Mouse (Mus musculus): ENCODE results near the gene Fam227b.

Gene Fam227b

DNA sequence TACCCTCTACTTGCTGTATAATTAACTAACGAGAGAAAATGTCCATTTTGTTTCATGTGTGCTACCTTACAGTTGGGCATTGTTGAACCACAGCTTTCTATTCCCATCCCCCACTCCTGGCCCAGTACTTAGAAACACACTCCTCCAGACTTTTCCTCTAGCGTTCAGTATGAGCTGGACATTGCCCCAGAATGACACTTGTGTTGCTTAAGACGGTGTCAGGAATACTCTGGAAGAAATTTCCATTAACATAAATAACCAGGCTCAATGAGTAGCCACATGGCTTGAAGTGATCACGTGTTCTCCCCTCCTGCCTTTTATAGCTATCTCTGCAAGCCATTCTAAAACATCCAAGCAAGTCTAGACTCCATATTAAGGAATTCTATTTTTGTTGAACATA, 91.2 kb downstream of the Fam227b start:
- DNase-seq, result peak; percentile 93

DNA sequence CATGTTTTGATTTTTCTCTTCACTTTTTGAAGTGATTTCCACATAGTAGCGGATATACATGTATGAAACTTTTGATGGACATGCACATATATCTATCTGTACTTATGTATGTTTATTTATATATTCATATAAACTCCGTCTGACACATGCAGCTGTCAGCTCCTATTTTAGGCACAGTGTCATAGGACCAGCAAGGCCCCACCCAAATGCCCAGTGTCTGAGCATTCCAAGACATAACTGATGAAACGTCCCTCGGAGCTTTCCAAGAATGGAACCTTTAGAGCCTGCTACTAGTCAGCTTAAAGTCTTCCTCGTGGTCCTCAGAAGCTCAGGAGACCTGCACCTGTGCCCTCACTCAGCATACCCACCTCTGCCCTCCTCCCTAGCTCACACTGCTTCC, 98.1 kb downstream of the Fam227b start:
- peak; percentile 82 for DNase-seq

DNA sequence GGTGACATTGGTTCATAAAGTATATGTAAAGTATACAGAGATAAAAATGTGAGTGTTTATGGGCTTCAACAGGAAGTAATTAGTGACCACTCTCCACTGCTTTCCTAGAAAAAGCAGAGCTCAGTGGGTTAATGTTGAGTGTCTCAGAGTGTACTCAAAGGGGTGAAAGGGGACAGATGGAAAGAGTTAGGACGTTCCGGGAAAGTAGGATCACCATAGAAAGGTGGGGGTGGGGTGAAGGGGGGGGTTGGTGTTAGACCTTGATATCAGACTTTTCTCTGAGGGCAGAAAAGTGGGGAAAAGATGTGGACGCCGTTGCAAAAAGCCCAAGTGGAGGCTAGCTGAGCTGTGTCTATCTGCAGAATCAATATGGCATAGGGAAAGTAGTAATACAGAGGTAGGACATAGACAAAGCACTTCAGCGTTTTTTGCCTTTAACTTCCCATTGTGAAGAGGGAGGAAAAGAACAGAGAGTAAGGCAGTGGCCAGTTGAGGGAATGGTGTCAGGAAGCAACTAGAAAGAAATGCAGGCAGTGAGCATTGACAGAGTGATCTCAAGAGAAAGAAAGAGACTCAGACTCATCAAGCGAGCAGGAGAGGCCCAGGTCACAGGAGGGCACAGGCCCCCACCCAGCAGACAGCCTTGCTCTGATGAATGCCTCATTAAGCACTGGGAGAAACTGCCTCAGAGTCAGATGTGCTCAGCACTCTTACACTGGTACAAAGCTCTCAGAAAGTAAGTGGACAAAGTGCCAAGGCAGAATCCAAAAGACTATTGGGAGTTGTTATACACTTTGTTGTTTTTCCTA, 98.9 kb downstream of the Fam227b start:
- DNase-seq, result peak; percentile 52

DNA sequence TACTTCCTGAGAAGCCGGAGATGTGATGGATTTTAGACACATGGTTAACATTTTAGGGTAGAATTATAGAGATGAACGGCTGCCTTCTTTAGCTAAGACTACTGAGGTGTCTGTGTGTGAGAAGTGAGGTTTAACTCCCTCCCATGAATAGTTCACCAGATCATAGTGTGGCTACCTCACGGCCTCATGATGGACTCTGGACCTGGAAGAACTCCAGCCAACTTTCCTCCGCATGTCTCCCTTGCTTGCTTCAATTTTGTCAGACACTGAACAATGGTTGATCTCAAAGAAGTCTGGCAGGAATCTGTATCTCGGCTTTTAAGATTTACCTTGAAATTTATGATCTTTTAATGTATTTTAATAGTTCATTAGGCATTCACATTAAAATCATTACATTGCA, 106.2 kb downstream of the Fam227b start:
- no peak for DNase-seq

DNA sequence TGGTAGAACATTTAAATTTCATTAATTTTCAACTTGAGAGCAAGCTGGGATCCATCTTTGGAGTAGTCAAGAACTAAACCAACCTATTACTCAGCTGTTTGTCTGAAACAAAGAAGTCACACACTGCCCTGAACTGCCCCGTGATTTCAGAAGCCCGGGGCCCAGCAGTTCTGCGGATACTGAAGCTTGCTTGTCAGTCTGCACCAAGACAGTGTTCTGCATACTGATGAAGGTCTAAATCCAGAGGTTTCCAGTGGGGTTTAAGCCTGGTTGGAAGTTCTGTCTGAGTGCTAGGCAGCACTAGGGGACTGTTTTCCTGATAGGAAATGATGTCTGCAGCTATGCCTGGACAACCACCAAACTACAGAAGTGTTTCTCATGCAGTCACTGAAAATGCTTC, 109.1 kb downstream of the Fam227b start:
- peak; percentile 89 for DNase-seq

DNA sequence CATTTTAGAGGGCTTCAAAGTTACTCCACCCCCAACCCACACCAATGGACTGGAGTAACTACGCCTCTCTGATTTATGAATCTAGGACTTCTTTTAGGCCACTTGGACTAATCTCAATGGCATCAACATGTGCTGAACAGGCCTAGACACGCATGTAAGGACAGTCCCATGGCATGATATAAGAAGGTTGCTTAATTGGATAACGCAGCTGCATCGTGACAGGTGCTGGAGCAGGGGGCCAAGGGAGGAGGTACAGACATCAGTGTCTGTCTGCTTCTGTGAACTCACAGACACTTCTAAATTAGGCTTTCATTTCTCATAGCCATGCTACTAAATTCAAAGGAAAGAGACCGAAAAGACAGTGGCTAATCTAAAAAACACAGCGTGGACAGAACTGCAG, 110.6 kb downstream of the Fam227b start:
- no peak for DNase-seq

DNA sequence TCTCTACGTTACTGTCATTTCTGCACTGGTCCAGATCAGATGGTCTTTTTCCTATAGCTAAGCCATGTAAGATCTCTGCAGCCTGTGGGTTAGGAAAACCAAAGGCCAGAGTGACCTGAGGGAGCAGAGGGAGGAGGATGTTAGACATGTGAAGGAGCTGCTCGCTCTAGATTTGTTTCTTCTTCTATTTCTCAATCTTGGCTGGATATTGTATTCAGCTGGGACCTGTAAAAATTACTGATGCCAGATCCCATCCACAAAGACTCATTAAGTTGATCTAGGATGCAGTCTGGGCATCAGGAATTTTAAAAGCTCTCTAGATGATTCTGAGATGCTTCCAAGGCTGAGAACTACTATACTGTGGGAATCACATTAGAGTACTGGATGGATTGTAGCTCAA, 111.2 kb downstream of the Fam227b start:
- peak; percentile 92 for DNase-seq

DNA sequence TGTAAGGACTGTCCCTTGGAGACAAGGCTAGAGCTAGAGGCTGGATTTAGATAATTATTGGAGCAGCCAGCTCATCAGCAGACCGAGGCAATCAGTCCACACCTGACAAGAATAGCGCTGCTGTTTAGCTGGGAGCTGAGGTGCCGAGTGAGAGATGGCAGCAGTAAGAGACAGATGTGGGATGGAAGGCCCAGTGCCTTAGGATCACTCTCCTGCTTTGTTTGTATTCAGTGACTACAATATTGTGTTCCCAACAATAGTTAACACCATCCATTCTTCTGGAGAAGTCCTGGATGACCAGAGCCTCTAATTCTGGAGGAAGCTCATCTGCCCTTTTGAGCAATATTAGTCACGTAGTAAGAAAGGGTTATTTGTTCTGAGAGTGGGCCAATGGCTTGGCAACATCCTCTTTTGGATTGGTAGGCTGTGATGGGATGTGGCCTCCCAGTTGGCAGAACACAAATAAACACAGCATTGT, 112.4 kb downstream of the Fam227b start:
- peak; percentile 97 for DNase-seq

DNA sequence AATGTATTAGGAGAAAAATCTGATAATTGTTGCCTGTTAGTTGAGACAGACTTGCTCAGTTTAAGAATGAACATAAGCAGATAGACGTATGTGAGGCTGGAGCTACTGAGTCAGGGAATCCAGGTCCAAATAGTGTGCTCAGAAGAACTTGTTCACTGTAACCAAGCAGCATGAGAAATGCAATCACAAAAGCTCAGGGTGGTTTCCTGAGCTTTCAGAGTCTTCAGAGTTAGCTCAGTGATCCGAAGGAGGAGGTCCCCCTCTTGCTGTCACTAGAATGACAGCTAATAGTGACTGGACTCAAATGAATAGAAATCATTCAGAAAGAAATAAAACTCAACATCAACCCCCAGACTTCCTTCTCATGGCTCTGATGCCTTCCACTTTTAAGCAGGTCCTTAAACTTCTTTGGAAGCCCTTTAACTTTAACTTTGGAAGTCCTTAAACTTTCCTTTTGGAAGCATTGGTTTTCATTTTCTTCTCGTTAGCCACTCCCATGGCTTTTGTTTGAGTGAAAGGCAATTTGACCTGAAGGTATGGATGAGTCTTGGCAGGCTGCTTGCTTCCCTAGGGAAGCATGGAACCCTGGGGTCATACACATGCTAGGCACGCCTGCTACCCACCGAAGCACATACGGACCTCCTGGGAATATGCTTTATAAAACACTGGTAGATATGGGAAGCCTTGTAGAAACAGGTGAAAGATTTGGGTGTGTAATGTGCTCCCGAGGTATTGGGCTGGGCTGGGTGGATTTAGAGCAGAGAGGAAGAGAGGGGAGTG, 113.4 kb downstream of the Fam227b start:
- peak; percentile 87 for DNase-seq

DNA sequence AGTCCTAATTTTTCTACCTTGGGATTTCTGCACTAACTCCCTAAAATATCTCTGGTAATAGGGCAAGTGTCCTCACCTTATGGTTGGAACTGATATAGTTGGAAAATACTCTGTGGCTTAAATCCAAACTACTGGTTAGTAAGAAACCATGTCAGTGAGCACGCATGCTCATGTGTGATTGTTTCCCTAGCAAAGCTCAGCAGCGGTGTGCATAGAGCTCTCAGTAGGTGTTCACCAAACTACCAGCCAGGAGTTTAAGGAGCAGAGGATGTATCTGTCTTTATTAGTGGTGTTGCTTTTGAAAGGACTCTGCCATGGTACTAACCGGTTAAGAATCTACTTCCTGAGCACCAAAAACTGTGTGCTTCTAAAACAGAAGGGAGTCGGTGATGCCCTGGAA, 115.7 kb downstream of the Fam227b start:
- no peak for DNase-seq

DNA sequence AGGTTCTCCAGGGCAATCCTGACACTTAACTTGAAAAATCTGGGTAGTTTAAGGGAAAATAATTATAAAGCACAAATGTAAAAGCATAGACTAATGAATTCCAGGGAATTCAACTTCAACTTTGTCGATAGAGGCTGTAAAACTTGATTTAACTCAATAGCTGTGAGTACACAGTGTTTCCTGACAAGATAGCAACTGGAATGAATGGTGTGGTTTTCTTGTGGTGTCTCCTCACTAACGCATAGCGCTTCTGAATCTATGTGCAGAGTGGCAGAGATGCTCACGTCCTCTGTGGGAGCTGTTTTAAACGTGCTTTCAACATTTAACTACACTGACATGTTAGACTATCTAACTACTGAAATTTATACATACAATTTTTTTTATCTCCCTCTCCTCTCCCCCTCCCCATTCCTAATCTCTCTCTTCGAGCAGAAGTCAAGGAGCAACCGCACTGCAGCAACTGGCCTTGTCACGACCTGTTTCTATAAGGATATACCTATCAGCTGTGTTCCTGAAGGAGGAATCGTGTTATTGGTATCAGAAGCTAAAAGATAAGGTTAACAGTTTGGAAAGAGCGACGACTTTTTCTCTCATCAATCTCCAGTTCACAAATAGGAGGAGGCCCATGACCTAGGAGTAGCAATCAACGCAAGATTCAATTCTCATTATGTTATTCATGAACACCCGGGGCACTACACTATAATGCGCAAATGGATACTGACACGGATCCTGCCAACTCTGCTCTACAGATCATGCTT, 116.6 kb downstream of the Fam227b start:
- DNase-seq, result no peak

DNA sequence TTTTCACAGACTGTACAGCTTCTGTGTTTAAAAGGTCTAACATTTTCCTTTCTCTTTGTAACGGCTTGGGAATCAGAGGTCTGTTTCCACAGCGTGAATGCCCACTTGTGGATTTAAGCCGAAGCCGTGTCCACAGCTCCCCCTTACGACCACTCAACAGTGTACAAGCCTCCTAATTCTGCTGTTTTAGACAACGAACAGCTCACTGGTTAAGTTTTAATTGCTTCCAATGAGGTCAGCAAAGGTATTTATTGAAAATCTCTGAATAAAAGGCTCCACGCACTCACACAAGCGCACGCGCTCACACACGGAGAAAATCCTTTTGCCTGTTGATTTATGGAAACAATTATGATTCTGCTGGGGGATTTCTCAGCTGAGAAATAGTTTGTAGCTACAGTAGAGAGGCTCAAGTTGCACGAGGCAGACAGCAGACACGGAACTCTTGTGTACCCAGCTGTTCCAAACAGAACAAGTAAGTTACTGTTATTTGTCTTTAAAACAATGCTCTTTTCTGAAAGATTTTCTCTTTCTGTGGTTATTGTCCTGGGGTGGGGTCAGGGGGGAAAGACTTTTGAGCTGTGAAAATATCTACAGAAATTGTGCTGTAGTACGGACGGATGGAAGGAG, 117.3 kb downstream of the Fam227b start, which contains the start of gene Fgf7:
TSS of gene Fgf7 (plus strand) at position 280 of the 627 bp plus-strand sequence.
- no peak for DNase-seq

DNA sequence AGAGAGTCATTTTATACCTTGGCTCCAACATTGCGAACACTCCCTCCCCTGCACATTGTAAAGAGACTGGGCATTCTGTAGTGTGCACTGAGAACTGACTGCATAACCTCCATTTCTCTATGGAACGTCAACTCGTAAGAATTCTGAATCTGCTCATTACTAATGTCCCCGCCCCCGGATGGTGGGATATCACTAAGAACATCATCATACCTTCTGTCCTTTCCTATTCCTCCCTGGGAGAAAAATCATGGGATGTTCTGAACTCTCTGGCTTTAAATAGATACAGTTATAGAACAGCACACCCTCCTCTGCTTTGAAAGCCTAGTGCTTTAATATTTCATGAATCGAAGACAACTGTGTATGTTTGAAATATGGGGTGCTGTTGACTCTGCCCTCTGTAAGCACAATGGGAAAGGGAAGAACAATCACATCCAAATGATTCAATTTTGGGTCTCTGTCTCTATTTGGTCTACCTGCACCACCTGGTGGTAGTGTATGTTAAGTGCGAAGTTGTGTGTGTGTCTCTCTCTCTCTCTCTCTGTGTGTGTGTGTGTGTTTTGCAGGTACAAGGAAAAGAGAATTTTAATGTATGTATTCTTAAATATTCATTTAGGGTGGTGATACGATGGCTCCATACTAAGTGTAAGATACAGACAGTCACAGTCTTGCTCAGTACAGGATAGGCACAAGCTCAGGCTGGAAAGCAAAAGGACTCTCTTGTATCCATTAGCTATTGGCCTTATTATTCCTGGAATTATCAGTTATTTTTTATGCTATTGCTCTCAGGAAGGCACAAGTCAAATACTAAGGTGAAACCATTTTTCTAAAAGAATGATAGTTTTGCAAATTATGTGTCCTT, 118.5 kb downstream of the Fam227b start:
- DNase-seq, result no peak

DNA sequence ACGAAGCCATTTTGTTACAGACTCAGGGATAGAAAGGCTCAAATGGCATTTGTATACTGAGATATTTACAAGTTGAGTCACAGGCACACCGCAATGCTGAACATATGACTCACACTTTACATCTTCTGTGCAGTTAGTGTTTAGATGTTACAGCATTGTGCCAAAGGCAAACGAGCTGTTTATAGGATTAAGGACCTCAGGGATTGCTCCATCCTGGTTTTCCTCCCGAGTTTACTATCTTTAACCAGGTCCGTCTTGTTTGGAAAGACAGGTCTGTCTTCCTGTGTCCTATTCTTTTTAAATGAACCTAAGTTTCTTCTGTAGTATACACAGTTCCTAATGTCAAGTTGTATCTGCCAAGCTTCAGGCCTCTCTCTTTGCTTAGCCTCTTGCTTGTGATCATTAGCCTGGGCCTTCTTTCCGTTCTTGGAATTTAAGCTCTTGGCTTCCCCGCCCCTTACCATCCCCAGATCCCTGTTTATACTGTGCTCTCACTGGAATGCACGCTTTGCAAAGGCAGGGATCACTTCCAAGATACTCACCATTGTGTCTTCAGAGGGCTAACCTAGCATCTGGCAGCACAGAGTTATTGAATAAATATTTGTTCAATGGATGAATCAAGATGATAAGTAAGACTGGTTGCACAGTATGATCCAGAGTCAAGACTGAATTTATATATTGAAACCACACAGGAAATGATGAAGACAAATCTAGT, 120.5 kb downstream of the Fam227b start:
- no peak for DNase-seq

DNA sequence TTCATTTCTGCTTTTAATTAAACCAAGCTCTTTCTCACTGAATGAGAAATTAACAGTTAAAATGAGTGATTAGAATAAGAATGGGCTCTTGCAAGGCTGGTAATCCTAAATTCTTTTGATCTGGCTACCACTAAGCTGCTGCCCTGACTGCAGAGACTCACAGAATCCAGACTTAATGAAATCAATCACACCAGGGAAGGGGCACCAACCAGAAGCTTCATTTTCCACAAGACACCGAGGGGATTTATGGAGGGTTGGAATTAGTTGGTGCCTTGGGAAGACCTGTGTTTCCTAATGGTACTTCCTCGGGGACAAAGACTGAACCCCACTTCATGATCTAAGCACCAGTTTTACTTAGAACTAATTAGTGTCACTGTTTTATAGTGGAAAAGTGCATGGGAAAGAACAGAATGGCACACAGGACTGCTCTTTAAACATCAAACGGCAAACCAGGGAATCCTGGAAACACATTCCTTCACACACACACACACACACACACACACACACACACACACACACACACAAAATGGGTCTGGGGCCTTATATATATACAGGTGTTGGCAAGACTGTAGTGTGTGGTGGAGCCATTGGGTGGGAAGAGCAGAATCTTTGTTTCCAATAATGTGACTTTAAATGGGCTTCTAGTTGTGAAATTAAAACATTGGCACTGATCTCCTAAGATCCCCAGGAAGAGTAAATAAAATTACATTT, 135.9 kb downstream of the Fam227b start:
- DNase-seq, result no peak

DNA sequence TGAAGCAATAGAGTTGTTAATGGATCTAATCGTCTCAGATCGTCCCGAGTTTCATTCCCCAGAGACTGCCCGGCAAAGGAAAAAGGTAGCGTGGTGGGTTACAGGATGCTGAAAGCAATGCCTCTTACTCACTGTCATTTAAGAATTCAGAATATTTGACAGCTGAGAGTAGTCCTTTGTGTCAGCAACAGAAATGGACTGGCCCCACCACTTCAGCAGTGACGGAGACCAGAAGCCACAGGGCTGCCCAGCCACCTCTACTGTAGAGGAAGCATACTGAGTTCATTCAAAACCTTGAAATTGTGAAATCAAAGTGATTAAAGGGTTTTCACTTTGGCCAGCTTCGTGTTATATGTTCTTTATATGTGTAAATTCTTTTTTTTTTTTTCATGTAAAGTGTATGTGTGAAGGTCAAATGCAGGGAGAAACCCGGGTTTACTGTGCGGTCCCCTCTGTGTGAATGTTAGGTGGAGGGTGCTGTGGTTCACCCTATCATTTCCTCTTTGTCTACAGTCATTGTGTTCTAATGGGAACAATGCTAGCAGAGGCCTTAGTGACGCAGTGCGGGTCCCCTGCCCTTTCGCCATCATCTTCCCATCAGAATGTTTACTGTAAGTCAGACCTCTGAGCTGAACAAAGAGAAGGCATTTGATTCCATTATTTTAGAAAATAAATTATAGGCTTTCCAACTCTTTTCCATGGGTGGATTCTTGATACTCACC, 136.7 kb downstream of the Fam227b start:
- DNase-seq, result no peak

DNA sequence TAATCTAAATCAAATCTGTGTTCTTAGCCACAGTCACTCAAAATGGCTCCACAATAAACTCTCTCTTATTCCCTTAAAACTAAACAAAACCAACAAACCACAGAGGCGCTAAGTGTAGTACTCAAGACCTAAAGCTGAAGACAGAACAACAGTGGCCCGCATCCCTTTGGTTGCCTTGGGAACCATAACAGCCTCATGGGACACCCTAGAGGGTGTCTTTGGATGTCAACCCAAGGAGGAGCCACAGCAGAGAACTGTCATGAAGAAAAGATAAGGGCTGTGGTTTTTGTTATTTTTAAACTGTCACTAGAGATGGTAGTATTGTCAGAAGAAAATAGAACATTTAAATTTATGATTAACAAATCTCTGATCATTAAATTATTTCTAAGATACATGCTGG, 145.1 kb downstream of the Fam227b start:
- no peak for DNase-seq

DNA sequence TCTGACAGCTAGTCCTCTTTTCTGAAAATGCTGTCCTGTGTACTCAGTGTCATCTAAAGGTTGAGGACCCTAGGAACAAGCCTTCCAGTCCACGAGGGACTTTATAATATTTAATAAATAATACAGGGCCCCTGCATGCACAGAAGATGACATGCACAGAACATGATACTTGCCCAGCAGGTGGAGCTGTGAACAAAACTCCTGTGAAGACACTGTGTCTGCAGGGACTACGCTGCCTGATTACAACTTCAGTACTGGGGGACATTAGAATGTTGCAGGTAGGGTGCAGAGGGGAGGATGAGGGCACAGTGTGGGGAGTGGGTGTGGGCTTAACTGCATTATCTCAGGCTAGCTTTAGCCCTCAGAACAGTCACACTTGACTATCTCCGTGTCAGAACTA, 145.7 kb downstream of the Fam227b start:
- DNase-seq, result no peak

DNA sequence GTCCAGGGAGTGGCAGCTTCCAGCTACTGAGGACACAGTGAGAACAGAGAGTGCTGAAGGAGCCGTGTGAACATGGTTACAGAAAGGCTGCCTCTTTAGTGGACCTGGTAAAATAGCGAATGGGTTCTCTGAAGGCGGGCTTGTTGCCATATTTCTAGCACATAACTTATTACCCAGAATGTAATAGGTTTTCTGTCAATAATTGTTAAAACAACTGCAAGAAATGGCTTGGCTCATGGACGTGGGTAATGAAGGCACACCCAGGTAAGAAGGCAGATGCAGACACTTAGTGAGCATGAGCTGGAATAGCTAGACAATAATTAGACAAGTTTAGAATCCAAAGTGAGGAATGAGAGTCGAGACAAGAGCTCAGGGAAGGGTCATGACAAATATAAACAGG, 149.5 kb downstream of the Fam227b start:
- no peak for DNase-seq
